Mouse (Mus musculus) spleen, adult 2 months (tissue): ENCODE measurements around the gene Cd207.

Experiments used
- CTCF ChIP-seq: fragments of 200-500 bp; IDR thresholded peaks from 2 replicates; pipeline ENCODE4 v1.5.1; 2011; ENCODE audit warnings: mild to moderate bottlenecking, inconsistent platforms; ENCODE audit not compliant: insufficient read depth, insufficient read length, insufficient replicate concordance; ENCODE audit errors: extremely low read depth
- POLR2A ChIP-seq: fragments of 200-500 bp; IDR thresholded peaks from 2 replicates; pipeline ENCODE4 v1.6.1; 2011; ENCODE audit warnings: low read depth, low read length, inconsistent platforms

- no peak for TF ChIP-seq CTCF
- no peak for TF ChIP-seq POLR2A
These were observed 33.5 kb upstream of the Cd207 start, which contains the start of gene Vax2 for GRCm38 (mm10) chr6:83711067-83711675.
